Mouse (Mus musculus) MEL (cell line): ENCODE data around the gene Gusb. TPM values are rescaled to one million over a fixed set of nuclear protein-coding genes. Genes with fewer than 3 reads are reported as not detected.

ENCODE experiments used
- DNase-seq: peaks from one replicate; pipeline ENCODE4 v3.0.0; 2011; ENCODE audit warnings: low read depth, low spot score
- H3K27ac ChIP-seq: 2 replicates; pipeline ENCODE4 v1.5.1; 2012; ENCODE audit warnings: low read depth, mild to moderate bottlenecking, control low read depth, low read length, moderate library complexity; ENCODE audit not compliant: control insufficient read depth
- H3K27me3 ChIP-seq, 2 experiments: fragments of 150-350 bp in 1 of 2; sonication (generic) in 1 of 2; 2 replicates each; pipeline ENCODE4 v1.6.1; 2012; ENCODE audit warnings: low read length in 2 of 2, mild to moderate bottlenecking in 2 of 2, improper control_type of control experiment in 1 of 2, moderate library complexity in 1 of 2; ENCODE audit not compliant: insufficient read depth in 2 of 2, control insufficient read depth in 1 of 2
- H3K36me3 ChIP-seq, 2 experiments: 2 replicates each; pipeline ENCODE4 v1.6.1; 2012 to 2014; ENCODE audit warnings: low read length in 2 of 2, improper control_type of control experiment in 1 of 2, inconsistent platforms in 1 of 2, mild to moderate bottlenecking in 1 of 2; ENCODE audit not compliant: insufficient read depth in 2 of 2, control insufficient read depth in 1 of 2
- H3K4me1 ChIP-seq, 2 experiments: fragments of 150-350 bp in 1 of 2; sonication (generic) in 1 of 2; 2 replicates each; pipeline ENCODE4 v1.6.1; 2012; ENCODE audit warnings: low read length in 2 of 2, improper control_type of control experiment in 1 of 2, mild to moderate bottlenecking in 1 of 2; ENCODE audit not compliant: insufficient read depth in 2 of 2, control insufficient read depth in 1 of 2
- H3K4me3 ChIP-seq, 2 experiments: fragments of 150-350 bp in 1 of 2; sonication (generic) in 1 of 2; 2 replicates each; pipeline ENCODE4 v1.5.1; 2012; ENCODE audit warnings: low read depth in 2 of 2, low read length in 2 of 2, mild to moderate bottlenecking in 2 of 2, moderate library complexity in 2 of 2, control low read depth in 1 of 2, improper control_type of control experiment in 1 of 2; ENCODE audit not compliant: control insufficient read depth in 1 of 2, insufficient read depth in 1 of 2
- H3K79me2 ChIP-seq: 2 replicates; pipeline ENCODE4 v1.6.1; 2012; ENCODE audit warnings: mild to moderate bottlenecking, low read length, moderate library complexity; ENCODE audit not compliant: control insufficient read depth, poor library complexity, insufficient read depth
- H3K9ac ChIP-seq: 2 replicates; pipeline ENCODE4 v1.6.1; 2012; ENCODE audit warnings: low read depth, mild to moderate bottlenecking, control low read depth, low read length, moderate library complexity; ENCODE audit not compliant: control insufficient read depth, poor library complexity, severe bottlenecking
- H3K9me3 ChIP-seq: fragments of 150-350 bp; sonication (generic); replicated peaks from 2 replicates; pipeline ENCODE4 v1.6.1; 2012; ENCODE audit warnings: mild to moderate bottlenecking, low read length, improper control_type of control experiment, moderate library complexity; ENCODE audit not compliant: insufficient read depth
- CHD2 ChIP-seq: IDR thresholded peaks from 2 replicates; pipeline ENCODE4 v1.6.1; 2011; ENCODE audit warnings: low read length, improper control_type of control experiment
- E2F4 ChIP-seq: IDR thresholded peaks from 2 replicates; pipeline ENCODE4 v1.6.1; 2011; ENCODE audit warnings: low read depth, low read length, improper control_type of control experiment, borderline replicate concordance
- ELF1 ChIP-seq: IDR thresholded peaks from 2 replicates; pipeline ENCODE4 v1.6.1; 2014; ENCODE audit warnings: low read depth, mild to moderate bottlenecking, inconsistent platforms, low read length, improper control_type of control experiment, moderate library complexity
- ETS1 ChIP-seq: IDR thresholded peaks from 2 replicates; pipeline ENCODE4 v1.6.1; 2012; ENCODE audit warnings: low read depth, mild to moderate bottlenecking, inconsistent platforms, low read length, improper control_type of control experiment, moderate library complexity
- GABPA ChIP-seq: IDR thresholded peaks from 2 replicates; pipeline ENCODE4 v1.6.1; 2012; ENCODE audit warnings: low read depth, mild to moderate bottlenecking, inconsistent platforms, low read length, improper control_type of control experiment, moderate library complexity
- HCFC1 ChIP-seq: IDR thresholded peaks from 2 replicates; pipeline ENCODE4 v1.6.1; 2012; ENCODE audit warnings: low read depth, mild to moderate bottlenecking, inconsistent platforms, low read length, improper control_type of control experiment, moderate library complexity
- KAT2A ChIP-seq: conservative IDR thresholded peaks from 2 replicates; pipeline ENCODE4 v1.6.1; 2012; ENCODE audit warnings: low read depth, low read length, improper control_type of control experiment, inconsistent platforms
- MAFK ChIP-seq: IDR thresholded peaks from 2 replicates; pipeline ENCODE4 v1.6.1; 2011; ENCODE audit warnings: low read depth, mild to moderate bottlenecking, low read length, improper control_type of control experiment, borderline replicate concordance
- MAZ ChIP-seq: IDR thresholded peaks from 2 replicates; pipeline ENCODE4 v1.6.1; 2012; ENCODE audit warnings: low read depth, mild to moderate bottlenecking, inconsistent platforms, low read length, improper control_type of control experiment
- MEF2A ChIP-seq: IDR thresholded peaks from 2 replicates; pipeline ENCODE4 v1.6.1; 2014; ENCODE audit warnings: low read depth, mild to moderate bottlenecking, inconsistent platforms, low read length, improper control_type of control experiment; ENCODE audit not compliant: poor library complexity, insufficient replicate concordance, severe bottlenecking; ENCODE audit errors: extremely low read depth
- MYB ChIP-seq: IDR thresholded peaks from 2 replicates; pipeline ENCODE4 v1.6.1; 2011; ENCODE audit warnings: mild to moderate bottlenecking, low read depth, low read length, improper control_type of control experiment
- MYC ChIP-seq: IDR thresholded peaks from 2 replicates; pipeline ENCODE4 v1.6.1; 2011; ENCODE audit warnings: low read depth, mild to moderate bottlenecking, low read length, improper control_type of control experiment, moderate library complexity
- NRF1 ChIP-seq: IDR thresholded peaks from 2 replicates; pipeline ENCODE4 v1.6.1; 2014; ENCODE audit warnings: low read depth, mild to moderate bottlenecking, inconsistent platforms, low read length, improper control_type of control experiment, moderate library complexity; ENCODE audit not compliant: poor library complexity, insufficient read depth, severe bottlenecking
- POLR2A ChIP-seq, 2 experiments: IDR thresholded peaks; 2 replicates each; pipeline ENCODE4 v1.6.1; 2011 to 2012; ENCODE audit warnings: low read length in 2 of 2, mild to moderate bottlenecking in 2 of 2, control low read depth in 1 of 2, improper control_type of control experiment in 1 of 2, low read depth in 1 of 2, moderate library complexity in 1 of 2; ENCODE audit not compliant: control insufficient read depth in 1 of 2, insufficient read depth in 1 of 2, poor library complexity in 1 of 2
- POLR2AphosphoS2 ChIP-seq: IDR thresholded peaks from 2 replicates; pipeline ENCODE4 v1.6.1; 2011; ENCODE audit warnings: low read length, improper control_type of control experiment
- TBP ChIP-seq: IDR thresholded peaks from 2 replicates; pipeline ENCODE4 v1.8.0; 2011; ENCODE audit warnings: low read depth, low read length, improper control_type of control experiment
- UBTF ChIP-seq: IDR thresholded peaks from 2 replicates; pipeline ENCODE4 v1.6.1; 2012; ENCODE audit warnings: low read depth, mild to moderate bottlenecking, inconsistent platforms, low read length, improper control_type of control experiment, moderate library complexity, borderline replicate concordance; ENCODE audit not compliant: insufficient read depth
- USF2 ChIP-seq, 2 experiments: IDR thresholded peaks; 2 replicates each; pipeline ENCODE4 v1.6.1; 2011 to 2012; ENCODE audit warnings: improper control_type of control experiment in 2 of 2, low read length in 2 of 2, borderline replicate concordance in 1 of 2, inconsistent platforms in 1 of 2, low read depth in 1 of 2, mild to moderate bottlenecking in 1 of 2; ENCODE audit not compliant: insufficient read depth in 1 of 2
- ZKSCAN1 ChIP-seq: IDR thresholded peaks from 2 replicates; pipeline ENCODE4 v1.6.1; 2012; ENCODE audit warnings: low read depth, mild to moderate bottlenecking, inconsistent platforms, low read length, improper control_type of control experiment, moderate library complexity
- polyA plus RNA-seq, 2 experiments: library from polyadenylated mRNA; stranded (reverse) in 1 of 2; unstranded in 1 of 2; fragments of >175 nt in 1 of 2; fragments of >200 nt in 1 of 2; gene quantifications; 2 replicates each; pipeline versions ENCODE4 v1.2.1 to v1.2.4; 2012; ENCODE audit warnings: low replicate concordance in 2 of 2, low read depth in 1 of 2; ENCODE audit not compliant: insufficient read length in 2 of 2, insufficient read depth in 1 of 2, missing spikeins in 1 of 2
- total RNA-seq: library from RNA; depleted of rRNA; stranded (reverse); fragments of 300-350 nt; gene quantifications from 2 replicates; pipeline ENCODE4 v1.2.3, GENCODE M21; 2012

The Gusb gene
- total and polyA plus RNA-seq, 3 experiments: 44.4 to 107 (median 54.2) TPM

- DNase-seq: no peak
- Histone ChIP-seq H3K36me3 (peaks cover 0 to 21% of the 10 kb centered on the region in 2 experiments; a peak in 2 of 4 replicates), H3K9ac (no peak overlapping the region), H3K4me1 (no peaks in the 10 kb centered on the region), H3K27me3 (no peaks in the 10 kb centered on the region), H3K79me2 (no peaks in the 10 kb centered on the region), H3K27ac (no peak overlapping the region), H3K9me3 (no peaks in the 10 kb centered on the region), H3K4me3 (no peak overlapping the region)
- TF ChIP-seq ZKSCAN1 (no peak), GABPA (no peak), UBTF (no peak), MYB (no peak), E2F4 (no peak), MAZ (no peak), POLR2AphosphoS2 (no peak), HCFC1 (no peak), POLR2A (IDR thresholded peaks at IDR 0.05; ENCODE audit: control insufficient read depth in 1 of 2, insufficient read depth in 1 of 2, low read depth in 1 of 2, low read length in 2 of 2, poor library complexity in 1 of 2) (no peak), USF2 (IDR thresholded peaks at IDR 0.05; ENCODE audit: borderline replicate concordance in 1 of 2, insufficient read depth in 1 of 2, low read depth in 1 of 2, low read length in 2 of 2) (no peak), ELF1 (no peak), KAT2A (no peak), ETS1 (no peak), MAFK (no peak), TBP (no peak), NRF1 (no peak)
These were observed 47.6 kb upstream of the Gusb start for GRCm38 (mm10) chr5:130050416-130050815.

DNA sequence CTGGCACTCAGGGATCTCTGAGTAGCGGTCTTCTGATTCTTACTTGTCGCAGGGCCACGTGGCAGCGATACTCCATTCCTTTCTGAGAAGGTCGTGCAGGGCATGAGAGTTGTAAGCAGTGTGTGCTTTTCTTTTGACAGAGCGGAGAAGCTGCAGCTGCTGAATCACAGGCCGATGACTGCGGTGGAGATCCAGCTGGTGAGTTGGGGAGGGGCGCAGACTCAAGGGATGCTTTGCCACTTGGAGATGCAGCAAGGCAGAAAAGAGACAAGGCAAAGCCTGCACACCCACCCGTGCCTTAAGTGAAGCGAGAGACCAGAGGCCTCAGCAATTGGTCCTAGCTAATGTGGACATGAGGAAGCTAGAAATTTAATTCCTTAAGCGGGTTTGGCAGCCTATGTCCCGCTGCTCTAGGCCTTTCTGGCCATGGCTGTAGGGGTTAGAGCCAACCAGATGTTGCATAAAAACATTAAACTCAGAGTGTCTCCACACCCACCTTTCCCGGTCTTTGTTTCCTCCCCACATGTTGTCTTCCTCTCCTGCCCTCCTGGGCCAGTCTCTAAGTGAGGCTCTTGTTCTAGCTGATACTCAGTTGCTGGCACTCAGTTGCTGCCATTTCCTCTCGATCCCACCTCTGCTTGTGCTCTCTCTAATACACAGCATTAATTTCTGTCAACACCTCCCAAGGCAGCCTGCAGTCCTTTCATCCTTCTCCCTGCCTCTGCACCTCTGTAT, 46.1 kb upstream of the Gusb start:
- Histone ChIP-seq H3K9ac (no peak overlapping the region), H3K79me2 (no peaks in the 10 kb centered on the region), H3K27ac (no peak overlapping the region), H3K4me1 (no peaks in the 10 kb centered on the region), H3K36me3 (peaks cover 0 to 21% of the 10 kb centered on the region in 2 experiments; a peak in 2 of 4 replicates), H3K9me3 (no peaks in the 10 kb centered on the region), H3K27me3 (no peaks in the 10 kb centered on the region), H3K4me3 (no peak overlapping the region)
- no peak for DNase-seq
- TF ChIP-seq MYC (no peak), MEF2A (no peak), KAT2A (no peak), ETS1 (no peak), CHD2 (no peak)
